Mouse (Mus musculus) heart, postnatal 0 days (tissue): ENCODE results near the gene Phldb3.

Experiments used
- CTCF ChIP-seq: IDR thresholded peaks from 2 replicates; pipeline ENCODE4 v1.5.1; 2016; ENCODE audit warnings: antibody characterized with exemption, control low read depth, low read depth
- EP300 ChIP-seq: IDR thresholded peaks from 2 replicates; pipeline ENCODE4 v1.6.1; 2016; ENCODE audit warnings: antibody characterized with exemption, low read depth

GRCm38 (mm10) chr7:24661118-24661904 lies 50.7 kb downstream of the Phldb3 start:
- TF ChIP-seq CTCF (no peak), EP300 (no peak)
